Mouse (Mus musculus) kidney, postnatal 4 days (tissue): ENCODE measurements around the gene Pbdc1.
"Not testable (repeated sequence)": the region's sequence is repeated elsewhere in the genome, so short reads cannot be mapped to it uniquely, and the experiment has no call there.

Source experiments
- DNase-seq, 2 experiments: peaks; one replicate each; pipeline ENCODE4 v3.0.0; 2021; ENCODE audit warnings: mixed read lengths in 2 of 2

Gene Pbdc1

DNA sequence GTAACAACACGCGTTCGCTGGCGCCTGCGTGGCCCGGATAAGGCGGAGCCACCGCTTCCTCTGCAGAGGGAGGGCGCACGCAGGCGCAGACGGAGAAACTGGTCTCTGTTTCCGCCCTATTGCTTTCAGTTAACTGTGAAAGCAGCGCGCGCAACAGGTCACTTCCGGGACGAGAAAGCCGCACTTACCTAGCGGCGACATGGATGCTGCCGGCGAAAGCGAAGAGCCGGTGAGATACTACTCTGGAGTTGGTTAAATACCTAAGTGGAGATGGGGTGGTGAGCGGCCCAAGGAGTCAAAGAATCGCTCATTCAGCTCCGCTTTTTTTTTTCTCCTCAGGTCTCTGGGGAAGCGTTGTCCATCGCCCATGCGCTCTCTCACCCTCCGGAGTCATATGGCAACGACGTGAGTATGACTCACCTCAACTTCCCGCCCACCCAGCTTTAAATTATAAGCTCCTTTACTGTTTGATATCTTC is at the start of gene Pbdc1:
TSS of gene Pbdc1 (plus strand) at position 142 of the 478 bp plus-strand sequence.
- DNase-seq = peak; percentile 89 to 97

DNA sequence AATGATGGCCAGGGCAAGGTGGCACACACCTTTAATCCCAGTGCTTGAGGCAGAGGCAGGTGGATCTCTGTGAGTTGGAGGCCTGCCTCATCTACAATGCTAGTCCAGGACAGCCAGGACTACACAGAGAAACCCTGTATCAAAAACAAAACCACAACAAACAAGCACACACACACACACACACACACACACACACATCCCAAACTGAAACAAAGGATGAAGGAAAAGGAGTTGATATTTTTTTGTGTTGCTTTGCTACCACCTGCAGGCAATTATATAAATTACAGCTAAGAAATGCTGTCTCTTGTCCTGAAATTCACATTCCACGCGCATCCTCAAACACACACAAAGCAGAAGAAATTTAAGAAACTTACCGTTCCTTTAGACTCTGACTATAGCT is 41.9 kb upstream of the Pbdc1 start:
- peak; percentile 2 to 4 for DNase-seq

DNA sequence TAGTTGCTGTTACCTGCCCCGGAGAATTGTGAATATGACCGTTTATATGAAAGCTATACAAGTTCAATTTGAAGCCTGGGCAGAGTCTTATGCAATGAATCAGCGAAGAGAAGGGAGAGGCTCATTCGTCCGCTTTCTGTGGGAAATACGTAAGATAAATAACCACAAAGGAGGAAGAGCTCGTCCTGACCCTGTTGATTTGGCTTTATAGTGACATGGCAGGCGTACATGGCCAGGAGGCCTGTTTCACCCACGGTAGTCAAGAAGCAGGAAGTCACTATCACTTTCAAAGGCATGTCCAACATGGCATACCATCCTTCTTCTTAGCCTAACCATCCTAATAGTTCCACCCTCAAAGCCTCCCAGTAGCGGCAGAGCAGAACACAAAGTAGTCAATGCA is 15.3 kb upstream of the Pbdc1 start:
- DNase-seq = no peak

DNA sequence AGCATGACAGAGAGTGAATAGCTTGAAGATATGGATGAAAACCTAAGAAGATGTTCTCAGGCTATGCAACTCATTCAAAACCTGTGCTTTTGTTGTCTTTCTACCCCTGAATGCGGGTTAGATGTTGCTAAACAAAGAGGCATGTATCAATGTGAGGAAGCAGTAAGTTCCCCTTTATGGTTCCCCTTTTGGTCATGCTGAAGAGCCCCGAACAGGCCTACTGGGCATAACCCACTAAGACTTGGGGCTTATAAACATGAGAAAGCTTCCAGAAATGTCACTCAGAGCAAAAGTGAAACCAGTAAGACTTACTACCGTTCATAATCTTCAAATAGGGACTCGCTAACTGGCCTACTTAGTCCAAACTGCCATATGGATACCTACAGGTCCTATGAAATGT is 14.8 kb upstream of the Pbdc1 start:
- DNase-seq = no peak

DNA sequence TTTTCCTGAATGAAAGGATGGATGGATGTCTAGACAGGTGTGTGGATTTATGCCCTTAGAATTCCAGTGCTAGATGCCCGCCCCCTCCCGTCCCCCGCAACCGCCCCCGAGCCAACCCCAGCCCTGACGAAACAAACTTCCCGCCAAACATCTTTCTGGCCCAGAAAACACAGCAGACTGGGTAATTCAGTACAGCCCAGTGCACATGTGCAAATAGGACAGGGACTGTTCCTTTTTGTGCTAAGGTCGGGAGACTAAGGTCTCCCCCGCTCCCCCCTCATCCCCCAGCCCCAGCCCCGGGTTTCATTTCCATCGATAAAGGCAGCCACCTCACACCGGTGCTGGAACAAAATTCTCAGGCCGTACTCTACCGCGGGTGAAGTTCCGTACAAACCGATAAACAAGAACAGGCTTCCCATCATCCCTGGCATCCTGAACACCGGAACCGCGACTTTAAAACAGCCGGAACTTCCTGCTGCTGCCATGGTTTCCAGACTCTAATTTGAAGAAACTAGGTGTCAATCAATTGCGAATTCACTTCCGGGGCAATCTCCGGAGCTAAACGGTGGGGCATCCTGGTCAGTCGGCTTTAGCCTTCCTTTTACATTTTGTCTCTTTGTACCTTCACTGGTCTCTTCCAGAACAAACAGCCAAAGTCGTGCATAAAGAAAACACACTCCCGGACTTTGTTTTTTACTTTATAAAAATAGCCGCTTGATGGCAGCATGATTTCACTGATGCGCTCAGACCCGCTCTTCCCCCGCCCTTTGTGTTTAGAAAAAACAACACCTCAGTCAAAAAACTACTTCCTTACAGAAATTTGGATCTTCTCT is 9.7 kb upstream of the Pbdc1 start:
- peak; percentile 67 to 89 for DNase-seq

DNA sequence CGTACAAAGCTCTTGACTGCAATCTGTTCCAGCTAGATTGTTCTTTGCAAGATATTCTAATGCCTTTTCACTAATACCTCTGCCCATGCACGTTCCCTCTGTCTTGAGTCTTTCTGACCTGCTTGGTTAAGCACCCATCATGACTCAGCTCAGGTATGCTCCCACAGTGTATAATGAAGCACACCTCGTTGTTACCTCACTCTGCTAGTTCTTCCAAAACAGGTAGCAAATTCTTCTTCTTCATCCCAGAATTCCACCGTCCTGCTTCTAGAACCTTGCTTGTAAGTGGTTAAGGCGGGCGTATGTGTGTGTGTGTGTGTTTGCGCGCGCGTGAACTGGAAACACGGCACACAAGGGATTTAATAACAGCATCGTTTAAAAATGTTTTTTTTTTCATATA is 405 bp upstream of the Pbdc1 start:
- DNase-seq = no peak

DNA sequence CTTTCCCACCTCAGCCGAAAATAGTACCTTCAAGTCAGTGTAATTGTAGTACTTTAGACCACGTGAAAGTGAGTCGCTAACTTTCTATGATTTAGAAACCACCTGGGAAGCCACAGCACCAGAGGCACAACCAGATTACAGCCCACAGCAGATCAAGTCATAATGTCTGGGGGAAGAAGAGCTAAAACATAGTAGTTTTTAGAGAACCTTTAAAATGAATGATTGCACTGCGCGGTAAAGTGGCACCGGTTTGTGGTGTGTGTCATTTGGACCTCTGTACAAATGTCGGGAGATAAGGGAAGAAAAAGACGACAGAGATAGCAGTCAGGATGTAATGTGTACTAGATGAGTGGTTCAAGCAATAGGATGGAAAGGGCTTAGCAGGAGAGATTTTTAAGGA is 540 bp downstream of the Pbdc1 start:
- no peak for DNase-seq

DNA sequence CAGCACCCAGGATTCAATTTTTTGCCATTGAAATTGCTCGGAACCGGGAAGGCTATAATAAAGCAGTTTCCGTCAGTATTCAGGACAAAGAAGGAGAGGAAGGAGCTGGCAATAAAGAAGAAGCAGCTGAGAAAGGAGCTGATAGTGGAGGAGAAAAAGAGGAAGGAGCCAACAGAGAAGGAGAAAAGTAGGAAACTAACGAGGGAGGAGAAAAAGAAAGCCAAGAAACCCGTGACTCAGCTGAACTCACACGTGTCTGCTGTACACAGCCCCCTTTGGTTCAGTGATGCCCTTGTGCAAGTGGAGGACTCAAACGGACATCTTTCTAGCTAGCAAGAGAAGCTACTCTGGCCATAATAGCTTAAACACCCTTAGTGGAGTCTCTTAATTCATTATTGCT is 3.5 kb downstream of the Pbdc1 start:
- not testable (repeated sequence) for DNase-seq

DNA sequence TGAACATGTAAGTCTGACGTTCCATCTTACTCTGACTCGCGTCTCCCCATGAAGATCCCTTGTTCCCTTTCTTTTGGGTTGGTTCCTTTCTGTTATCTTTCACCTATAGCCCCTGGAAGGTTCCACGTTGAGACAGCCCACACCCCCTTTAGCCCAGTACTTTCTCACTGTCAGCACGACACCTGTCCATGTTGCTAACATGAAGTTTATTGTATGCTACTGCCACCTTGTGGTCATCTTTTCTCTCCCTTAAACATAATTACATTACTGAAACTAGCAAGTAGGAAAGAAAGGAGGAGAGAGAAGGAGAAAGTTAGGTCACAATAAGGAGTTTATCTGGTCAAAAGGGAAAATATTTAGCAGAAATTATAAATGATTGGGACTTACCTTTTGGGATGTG is 24.6 kb downstream of the Pbdc1 start:
- DNase-seq = peak in 1 of 2 experiments; percentile 7

DNA sequence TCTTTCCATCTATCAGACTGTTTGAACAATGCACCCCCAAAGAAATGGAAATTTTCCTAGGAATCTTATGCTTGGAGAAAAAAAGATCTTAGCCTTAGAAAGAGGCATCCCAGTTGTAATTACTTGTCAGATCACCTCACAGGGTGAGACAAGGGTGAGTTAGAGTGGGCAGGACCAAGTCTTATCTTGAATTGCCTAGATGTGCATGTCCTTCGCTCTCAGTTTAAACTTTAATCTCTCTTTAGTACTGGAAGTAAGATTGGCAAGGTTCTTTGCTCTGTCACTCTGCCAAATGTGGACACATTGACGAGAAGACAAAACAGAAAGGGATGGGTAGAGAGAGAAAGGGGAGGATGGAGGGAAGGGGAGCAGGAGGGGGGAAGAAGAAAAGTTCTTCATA is 35.4 kb downstream of the Pbdc1 start:
- no peak for DNase-seq

DNA sequence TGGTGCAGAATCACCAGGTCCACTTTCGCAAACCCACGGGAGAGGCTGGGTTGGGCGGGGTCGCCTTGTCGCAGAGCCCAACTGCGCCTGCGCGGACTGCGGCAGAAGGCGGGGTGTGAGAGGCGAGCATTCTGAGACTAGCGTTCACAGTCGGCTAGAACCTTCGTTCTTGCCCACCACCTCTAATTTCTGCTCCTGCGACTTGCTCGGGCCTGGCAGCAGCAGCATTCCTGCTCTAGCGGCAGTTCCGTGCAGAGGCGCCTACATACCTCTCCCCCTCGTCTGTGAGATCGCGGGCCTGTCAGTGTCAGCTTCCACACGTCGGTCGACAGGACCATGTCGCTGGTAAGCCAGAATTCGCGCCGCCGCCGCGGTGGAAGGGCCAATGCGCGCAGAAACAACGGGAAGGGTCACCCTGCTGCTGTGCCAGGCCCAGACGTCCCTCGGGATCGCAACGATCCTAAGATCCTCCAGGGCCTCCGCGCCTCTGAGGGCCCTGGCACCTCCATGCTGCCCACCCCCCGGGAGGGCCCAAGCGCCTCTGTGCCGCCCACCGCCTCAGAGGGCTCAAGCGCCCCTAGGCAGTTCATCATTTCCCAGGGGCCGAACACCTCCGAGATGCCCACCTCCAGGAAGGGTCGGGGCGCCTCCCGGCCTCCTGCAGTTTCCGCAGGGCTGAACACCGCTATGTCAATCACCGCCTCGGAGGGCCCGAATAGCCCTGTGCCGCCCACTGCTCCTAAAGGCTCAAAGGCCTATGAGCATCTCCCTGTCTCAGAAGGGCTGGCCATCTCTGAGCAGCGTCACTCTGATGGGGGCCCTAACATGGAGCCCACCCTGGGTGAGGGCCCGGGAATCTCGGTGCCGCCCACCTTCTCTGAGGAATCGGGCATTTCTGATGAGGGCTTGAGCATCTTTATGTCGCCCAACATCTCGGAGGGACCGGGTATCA is 41.0 kb downstream of the Pbdc1 start, which contains the start of gene Magee1:
TSS of gene Magee1 (plus strand) at position 104 of the 952 bp plus-strand sequence.
- DNase-seq = peak; percentile 77 to 83

DNA sequence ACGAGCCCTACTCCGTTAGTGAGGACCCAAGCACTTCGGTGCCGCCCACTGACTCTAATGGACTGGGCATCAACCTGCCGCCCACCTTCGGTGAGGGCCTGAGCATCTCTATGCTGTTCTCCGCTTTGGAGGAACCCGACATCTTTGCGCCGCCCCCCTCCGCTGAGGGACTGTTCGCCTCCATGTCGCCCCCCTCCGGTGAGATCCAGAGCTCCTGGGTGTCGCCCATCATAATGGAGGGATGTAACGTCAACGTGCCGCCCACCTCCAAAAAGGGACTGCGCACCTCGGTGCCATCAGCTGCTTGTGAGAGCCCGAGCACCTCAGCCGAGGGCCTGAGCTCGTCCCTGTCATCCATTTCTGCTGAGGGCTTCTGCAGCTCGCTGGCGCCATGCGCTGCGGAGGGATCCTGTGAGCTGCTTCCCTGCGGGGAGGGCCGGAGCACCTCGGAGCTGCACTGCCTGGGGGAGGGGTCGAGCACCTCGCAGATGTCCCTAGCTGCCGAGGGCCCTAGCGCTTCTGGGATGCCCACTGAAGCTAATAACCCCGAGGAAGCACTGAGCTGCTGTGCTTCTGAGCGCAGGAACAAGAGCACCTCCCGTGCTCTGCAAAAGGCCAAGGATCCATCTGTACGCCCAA is 41.8 kb downstream of the Pbdc1 start:
- peak; percentile 83 to 88 for DNase-seq

DNA sequence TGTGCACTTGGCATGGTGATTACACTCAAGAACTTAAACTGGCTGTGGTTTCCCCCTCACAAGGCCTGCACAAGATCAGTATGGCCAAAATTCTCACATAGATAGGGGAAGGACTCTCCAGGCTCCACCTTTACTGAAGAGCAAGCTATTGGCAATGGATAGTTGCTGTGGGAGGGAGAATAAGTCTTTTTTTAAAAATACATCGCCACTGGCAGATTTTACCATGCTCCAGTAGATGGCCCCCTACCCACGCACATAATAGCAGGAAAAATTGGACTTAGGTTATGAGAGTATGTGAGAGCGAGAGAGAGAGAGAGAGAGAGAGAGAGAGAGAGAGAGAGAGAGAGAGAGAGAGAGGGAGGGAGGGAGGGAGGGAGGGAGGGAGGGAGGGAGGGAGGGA is 45.3 kb downstream of the Pbdc1 start:
- DNase-seq = peak; percentile 4 to 33

DNA sequence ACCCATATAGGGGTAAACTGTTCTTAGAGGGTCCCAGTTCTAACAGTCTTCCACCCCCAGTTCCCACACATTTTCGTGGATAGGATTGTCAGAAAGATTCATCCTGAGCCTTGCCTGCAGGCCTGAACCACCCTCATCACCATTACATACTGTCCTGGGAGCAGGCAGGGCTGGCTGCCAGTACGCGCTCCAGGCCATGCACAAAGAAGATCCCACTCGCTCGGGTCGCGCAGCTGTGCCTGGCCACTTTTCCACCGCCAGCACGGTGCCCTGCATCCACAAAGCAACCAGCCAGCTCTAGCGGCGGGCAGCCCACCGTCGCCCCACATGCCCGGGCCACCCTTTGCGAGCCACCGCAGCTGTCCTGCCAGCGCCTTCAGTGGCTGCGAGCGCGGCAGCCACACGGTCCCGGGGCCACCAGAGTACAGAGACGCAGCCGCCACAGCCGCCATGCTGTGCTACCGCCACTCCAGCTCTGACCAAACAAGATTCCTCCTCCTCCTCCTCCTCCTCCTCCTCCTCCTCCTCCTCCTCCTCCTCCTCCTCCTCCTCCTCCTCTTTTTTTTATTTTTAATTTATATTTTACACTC is 72.4 kb downstream of the Pbdc1 start:
- no peak for DNase-seq

DNA sequence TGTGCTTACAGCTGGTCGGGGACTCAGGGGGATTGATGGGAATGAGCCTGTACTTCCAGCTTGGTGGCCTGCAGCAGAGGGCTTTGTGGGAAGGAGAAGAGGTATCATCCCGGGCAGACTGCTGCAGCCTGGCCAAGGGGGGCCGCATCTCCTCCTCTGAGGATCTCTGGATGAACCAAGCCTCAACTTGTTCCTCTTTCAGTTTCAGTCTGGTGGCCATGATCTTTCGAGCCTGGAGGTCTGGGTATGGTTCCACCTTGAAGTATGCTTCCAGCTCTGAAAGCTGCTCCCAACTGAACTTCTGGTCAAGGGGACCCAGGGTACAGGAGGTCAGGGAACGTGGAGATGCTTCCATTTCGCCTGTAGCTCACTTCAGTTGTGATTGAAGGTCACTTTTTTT is 85.5 kb downstream of the Pbdc1 start:
- DNase-seq = not testable (repeated sequence)
